Mouse (Mus musculus): ENCODE measurements around the gene Insm2. TPM values are rescaled to one million over a fixed set of nuclear protein-coding genes. Genes with fewer than 3 reads are reported as not detected.

The Insm2 gene
- polyA plus RNA-seq, 1 experiment from 2014 or later, result 0.08 TPM

DNA sequence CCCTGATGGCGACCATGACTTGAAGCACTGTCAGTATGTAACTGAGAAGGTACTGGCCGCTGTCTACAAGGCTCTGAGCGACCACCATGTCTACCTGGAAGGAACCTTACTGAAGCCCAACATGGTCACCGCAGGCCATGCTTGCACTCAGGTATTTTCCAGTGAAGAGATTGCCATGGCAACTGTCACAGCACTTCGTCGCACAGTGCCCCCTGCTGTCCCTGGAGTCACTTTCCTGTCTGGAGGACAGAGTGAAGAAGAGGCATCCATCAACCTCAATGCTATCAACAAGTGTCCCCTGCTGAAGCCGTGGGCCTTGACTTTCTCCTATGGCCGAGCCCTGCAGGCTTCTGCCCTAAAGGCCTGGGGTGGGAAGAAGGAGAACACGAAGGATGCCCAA is 33.4 kb upstream of the Insm2 start:
- no peak overlapping the region for H3K9ac ChIP-seq (ENCODE audit: low read depth, low read length)
- no peaks in the 10 kb centered on the region for H3K27me3 ChIP-seq (ENCODE audit: control insufficient read depth, insufficient read depth, low read length)
- ATAC-seq (ENCODE audit: low FRiP score, low TSS enrichment), result no peak
- no peak overlapping the region for H3K27ac ChIP-seq (ENCODE audit: low read depth, low read length)
- H3K9me3 ChIP-seq (ENCODE audit: control insufficient read depth, low read length), result no peaks in the 10 kb centered on the region; the same call in 1 of the 2 replicates
- H3K4me3 ChIP-seq (ENCODE audit: low read length), result no peak overlapping the region
- H3K4me1 ChIP-seq (ENCODE audit: control insufficient read depth, insufficient read depth, low read length), result no peaks in the 10 kb centered on the region
- 76% methylated on average over 9 of the region's 9 CpGs for WGBS
- H3K36me3 ChIP-seq (ENCODE audit: control insufficient read depth, insufficient read depth, low read length), result no peaks in the 10 kb centered on the region
- no peak overlapping the region for H3K4me2 ChIP-seq (replicated peaks; ENCODE audit: low read depth, low read length)

GRCm38 (mm10) chr12:55566837-55567236 is 32.4 kb upstream of the Insm2 start:
- Histone ChIP-seq H3K4me1 (ENCODE audit: control insufficient read depth, insufficient read depth, low read length) (no peaks in the 10 kb centered on the region), H3K9ac (ENCODE audit: low read depth, low read length) (no peak overlapping the region), H3K27ac (ENCODE audit: low read depth, low read length) (no peak overlapping the region), H3K4me3 (ENCODE audit: low read length) (no peak overlapping the region), H3K9me3 (ENCODE audit: control insufficient read depth, low read length) (no peaks in the 10 kb centered on the region; the same call in 1 of the 2 replicates), H3K36me3 (ENCODE audit: control insufficient read depth, insufficient read depth, low read length) (no peaks in the 10 kb centered on the region), H3K4me2 (replicated peaks; ENCODE audit: low read depth, low read length) (no peak overlapping the region), H3K27me3 (ENCODE audit: control insufficient read depth, insufficient read depth, low read length) (no peaks in the 10 kb centered on the region)
- whole genome bisulfite sequencing, result 86% methylated on average over 5 of the region's 5 CpGs
- ATAC-seq (ENCODE audit: low FRiP score, low TSS enrichment), result no peak

- Histone ChIP-seq H3K4me3 (ENCODE audit: low read length) (no peak overlapping the region), H3K9me3 (ENCODE audit: control insufficient read depth, low read length) (no peaks in the 10 kb centered on the region; the same call in 1 of the 2 replicates), H3K27me3 (ENCODE audit: control insufficient read depth, insufficient read depth, low read length) (no peaks in the 10 kb centered on the region), H3K4me1 (ENCODE audit: control insufficient read depth, insufficient read depth, low read length) (no peaks in the 10 kb centered on the region), H3K9ac (ENCODE audit: low read depth, low read length) (no peak overlapping the region), H3K4me2 (replicated peaks; ENCODE audit: low read depth, low read length) (no peak overlapping the region), H3K27ac (ENCODE audit: low read depth, low read length) (no peak overlapping the region), H3K36me3 (ENCODE audit: control insufficient read depth, insufficient read depth, low read length) (no peaks in the 10 kb centered on the region)
- 79% methylated on average over 3 of the region's 3 CpGs for WGBS
- ATAC-seq (ENCODE audit: low FRiP score, low TSS enrichment), result no peak
These were observed 30.8 kb upstream of the Insm2 start for GRCm38 (mm10) chr12:55568466-55568865.

- Histone ChIP-seq H3K4me2 (replicated peaks; ENCODE audit: low read depth, low read length) (no peak overlapping the region), H3K4me3 (ENCODE audit: low read length) (no peak overlapping the region), H3K9ac (ENCODE audit: low read depth, low read length) (no peak overlapping the region), H3K27me3 (ENCODE audit: control insufficient read depth, insufficient read depth, low read length) (no peaks in the 10 kb centered on the region), H3K4me1 (ENCODE audit: control insufficient read depth, insufficient read depth, low read length) (no peaks in the 10 kb centered on the region), H3K36me3 (ENCODE audit: control insufficient read depth, insufficient read depth, low read length) (no peaks in the 10 kb centered on the region), H3K9me3 (ENCODE audit: control insufficient read depth, low read length) (no peaks in the 10 kb centered on the region; the same call in 1 of the 2 replicates), H3K27ac (ENCODE audit: low read depth, low read length) (no peak overlapping the region)
- ATAC-seq (ENCODE audit: low FRiP score, low TSS enrichment), result no peak
- 38% methylated on average over 6 of the region's 6 CpGs for WGBS
These were observed 29.6 kb upstream of the Insm2 start for GRCm38 (mm10) chr12:55569676-55570075.

DNA sequence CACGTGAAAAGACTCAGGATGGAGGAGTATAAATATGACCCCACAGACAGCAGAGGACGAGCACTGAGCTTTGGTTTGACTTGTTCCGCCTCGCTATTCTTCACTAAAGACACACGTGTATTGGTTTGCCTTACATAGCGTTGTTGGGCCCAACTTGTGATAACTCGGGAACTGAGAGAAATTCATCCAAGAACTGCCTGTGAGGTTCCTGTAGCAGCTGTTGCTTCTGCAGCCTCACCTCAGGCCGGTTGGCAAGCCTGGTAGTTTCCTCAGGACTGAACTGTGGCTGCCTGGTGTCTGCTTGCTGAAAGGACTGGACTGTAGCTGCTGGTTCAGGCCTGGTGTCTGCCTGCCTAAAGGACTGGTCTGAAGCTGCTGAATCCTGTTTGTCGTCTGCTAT is 28.6 kb upstream of the Insm2 start:
- Histone ChIP-seq H3K4me2 (replicated peaks; ENCODE audit: low read depth, low read length) (no peak overlapping the region), H3K27me3 (ENCODE audit: control insufficient read depth, insufficient read depth, low read length) (no peaks in the 10 kb centered on the region), H3K27ac (ENCODE audit: low read depth, low read length) (no peak overlapping the region), H3K4me3 (ENCODE audit: low read length) (no peak overlapping the region), H3K4me1 (ENCODE audit: control insufficient read depth, insufficient read depth, low read length) (no peaks in the 10 kb centered on the region), H3K36me3 (ENCODE audit: control insufficient read depth, insufficient read depth, low read length) (no peaks in the 10 kb centered on the region), H3K9me3 (ENCODE audit: control insufficient read depth, low read length) (no peaks in the 10 kb centered on the region; the same call in 1 of the 2 replicates), H3K9ac (ENCODE audit: low read depth, low read length) (no peak overlapping the region)
- no peak for ATAC-seq (ENCODE audit: low FRiP score, low TSS enrichment)
- WGBS, result 87% methylated on average over 9 of the region's 9 CpGs

- ATAC-seq (ENCODE audit: low FRiP score, low TSS enrichment), result no peak
These were observed 28.0 kb upstream of the Insm2 start for GRCm38 (mm10) chr12:55571181-55571580.

DNA sequence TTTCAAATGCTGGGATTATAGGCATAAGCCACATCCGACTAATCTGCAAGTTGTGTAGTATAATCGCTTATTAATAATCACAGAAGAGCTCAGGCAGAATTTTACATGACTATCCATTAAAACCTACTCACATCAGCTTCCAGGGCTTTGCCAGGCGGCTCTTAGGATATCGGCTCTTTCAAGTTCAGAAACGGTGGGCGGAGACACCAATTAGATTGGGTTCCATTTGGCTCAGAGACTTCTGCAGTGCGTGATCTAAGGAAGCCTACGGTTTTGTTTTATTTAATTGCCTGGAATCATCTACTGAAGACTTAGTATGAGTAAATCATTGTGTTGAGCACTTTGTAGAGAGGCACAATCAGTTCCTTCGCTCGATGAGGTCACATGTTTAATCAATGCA is 27.6 kb upstream of the Insm2 start:
- Histone ChIP-seq H3K4me1 (ENCODE audit: control insufficient read depth, insufficient read depth, low read length) (no peaks in the 10 kb centered on the region), H3K9me3 (ENCODE audit: control insufficient read depth, low read length) (no peaks in the 10 kb centered on the region; the same call in 1 of the 2 replicates), H3K4me3 (ENCODE audit: low read length) (no peak overlapping the region), H3K4me2 (replicated peaks; ENCODE audit: low read depth, low read length) (no peak overlapping the region), H3K27me3 (ENCODE audit: control insufficient read depth, insufficient read depth, low read length) (no peaks in the 10 kb centered on the region), H3K9ac (ENCODE audit: low read depth, low read length) (no peak overlapping the region), H3K36me3 (ENCODE audit: control insufficient read depth, insufficient read depth, low read length) (no peaks in the 10 kb centered on the region), H3K27ac (ENCODE audit: low read depth, low read length) (no peak overlapping the region)
- WGBS, result 70% methylated on average over 10 of the region's 10 CpGs
- no peak for ATAC-seq (ENCODE audit: low FRiP score, low TSS enrichment)

More at GRCm38 (mm10) chr12:55571181-55571580, 28.0 kb upstream of the Insm2 start:
- Histone ChIP-seq H3K4me2 (replicated peaks; ENCODE audit: low read depth, low read length) (no peak overlapping the region), H3K4me1 (ENCODE audit: control insufficient read depth, insufficient read depth, low read length) (no peaks in the 10 kb centered on the region), H3K27ac (ENCODE audit: low read depth, low read length) (no peak overlapping the region), H3K27me3 (ENCODE audit: control insufficient read depth, insufficient read depth, low read length) (no peaks in the 10 kb centered on the region), H3K36me3 (ENCODE audit: control insufficient read depth, insufficient read depth, low read length) (no peaks in the 10 kb centered on the region), H3K9ac (ENCODE audit: low read depth, low read length) (no peak overlapping the region), H3K9me3 (ENCODE audit: control insufficient read depth, low read length) (no peaks in the 10 kb centered on the region; the same call in 1 of the 2 replicates), H3K4me3 (ENCODE audit: low read length) (no peak overlapping the region)
- 88% methylated on average over 11 of the region's 11 CpGs for WGBS

GRCm38 (mm10) chr12:55573089-55573488 is 26.1 kb upstream of the Insm2 start:
- ATAC-seq (ENCODE audit: low FRiP score, low TSS enrichment), result no peak

GRCm38 (mm10) chr12:55573794-55574193 is 25.4 kb upstream of the Insm2 start:
- ATAC-seq (ENCODE audit: low FRiP score, low TSS enrichment), result peak; percentile 60; the same call in 1 of the 2 replicates
- H3K27me3 ChIP-seq (ENCODE audit: control insufficient read depth, insufficient read depth, low read length), result no peaks in the 10 kb centered on the region
- WGBS, result 8% methylated on average over 6 of the region's 6 CpGs
- H3K9ac ChIP-seq (ENCODE audit: low read depth, low read length), result no peak overlapping the region
- H3K9me3 ChIP-seq (ENCODE audit: control insufficient read depth, low read length), result no peaks in the 10 kb centered on the region; the same call in 1 of the 2 replicates
- no peak overlapping the region for H3K27ac ChIP-seq (ENCODE audit: low read depth, low read length)
- no peak overlapping the region for H3K4me2 ChIP-seq (replicated peaks; ENCODE audit: low read depth, low read length)
- H3K36me3 ChIP-seq (ENCODE audit: control insufficient read depth, insufficient read depth, low read length), result no peaks in the 10 kb centered on the region
- no peak overlapping the region for H3K4me3 ChIP-seq (ENCODE audit: low read length)
- H3K4me1 ChIP-seq (ENCODE audit: control insufficient read depth, insufficient read depth, low read length), result no peaks in the 10 kb centered on the region

More at GRCm38 (mm10) chr12:55573089-55573488, 26.1 kb upstream of the Insm2 start:
- Histone ChIP-seq H3K4me1 (ENCODE audit: control insufficient read depth, insufficient read depth, low read length) (no peaks in the 10 kb centered on the region), H3K36me3 (ENCODE audit: control insufficient read depth, insufficient read depth, low read length) (no peaks in the 10 kb centered on the region), H3K9ac (ENCODE audit: low read depth, low read length) (no peak overlapping the region), H3K4me2 (replicated peaks; ENCODE audit: low read depth, low read length) (no peak overlapping the region), H3K27me3 (ENCODE audit: control insufficient read depth, insufficient read depth, low read length) (no peaks in the 10 kb centered on the region), H3K4me3 (ENCODE audit: low read length) (no peak overlapping the region), H3K27ac (ENCODE audit: low read depth, low read length) (no peak overlapping the region), H3K9me3 (ENCODE audit: control insufficient read depth, low read length) (no peaks in the 10 kb centered on the region; the same call in 1 of the 2 replicates)
